ENCODE assay signal across 9 mouse cellular contexts in genomic region chr11:53737573-53737946, GRCm38 (mm10). TPM values are rescaled to one million over a fixed set of nuclear protein-coding genes. Genes with fewer than 3 reads are reported as not detected.
DNase-seq lines count a peak whose midpoint lies in the region.
"Had no signal": no experiment of that assay in that cellular context is flagged by ENCODE, and none has a peak within 500 bp of the region (broad histone marks: within the 10 kb centered on the region; RNA-seq: fewer than 3 reads in every experiment).

No protein-coding gene starts in this region.

- peak; percentile 32 for DNase-seq in cerebellum, adult 11 months
- no peak for DNase-seq in cerebellum, adult 11-12 months
- DNase-seq in adipocyte (ENCODE audit: low spot score), result peak; percentile 89
- DNase-seq in embryonic facial prominence, embryonic 10.5 days (ENCODE audit: low spot score), result peak; percentile 48
- peak; percentile 71 to 81 for DNase-seq in heart, postnatal 10 days
- peak; percentile 75 to 83 for DNase-seq in kidney, postnatal 4 days
- peak; percentile 69 to 71 for DNase-seq in lung, adult 18-20 months
- peak; percentile 59 to 69 for DNase-seq in right cerebral cortex, adult 2 months (ENCODE audit: low spot score in 2 of 2)

- intact Hi-C loops in heart, postnatal 10 days (cut with DNase I), result loop anchor here (1.0 to 2.0 kb wide), 2 partner anchors 113 to 267 kb away; partner anchors contain the start of gene Gm9837

- H3K4me1 ChIP-seq in embryonic facial prominence, embryonic 10.5 days, result peaks cover 4% of the 10 kb centered on the region; the same call in 1 of the 2 replicates

- no peak overlapping the region for H3K4me3 ChIP-seq in embryonic facial prominence, embryonic 10.5 days

- no peaks in the 10 kb centered on the region for H3K27me3 ChIP-seq in embryonic facial prominence, embryonic 10.5 days (replicated peaks; ENCODE audit: low read depth, poor library complexity, severe bottlenecking)

- no peaks in the 10 kb centered on the region for H3K9me3 ChIP-seq in embryonic facial prominence, embryonic 10.5 days

- WGBS in embryonic facial prominence, embryonic 10.5 days, result 45% methylated on average over 6 of the region's 6 CpGs

- H3K36me3 ChIP-seq in embryonic facial prominence, embryonic 10.5 days (replicated peaks), result no peaks in the 10 kb centered on the region

- H3K27ac ChIP-seq in embryonic facial prominence, embryonic 10.5 days (replicated peaks), result no peak overlapping the region

RNA-seq across cellular contexts. Expression of gene Il5, which starts 17.0 kb away (rescaled TPM):
- not detected in 2 replicates for polyA plus RNA-seq in embryonic facial prominence, embryonic 10.5 days (2016; fragmentation: Nextera tagmentation; extraction: Ambion mirVana)
- total RNA-seq in heart, postnatal 10 days (2021), result not detected
- total RNA-seq: layer of hippocampus, adult 8-10 months had no signal

RNA-seq across cellular contexts. Expression of gene Rad50, which starts 30.4 kb away (rescaled TPM):
- polyA plus RNA-seq in embryonic facial prominence, embryonic 10.5 days (2016; fragmentation: Nextera tagmentation; extraction: Ambion mirVana), result 24.6 and 25.8 TPM in 2 replicates
- 10 to 100 TPM in 1 of 2 experiments, 1 to 10 TPM in 1; 10.0 to 11.2 TPM for total RNA-seq in heart, postnatal 10 days (2021)

RNA-seq across cellular contexts. Expression of gene Irf1, which starts 32.3 kb away (rescaled TPM):
- 5.6 and 7.0 TPM in 2 replicates for polyA plus RNA-seq in embryonic facial prominence, embryonic 10.5 days (2016; fragmentation: Nextera tagmentation; extraction: Ambion mirVana)
- 10 to 100 TPM; 15.3 to 18.4 TPM for total RNA-seq in heart, postnatal 10 days (2021)

RNA-seq across cellular contexts. Expression of gene Gm17334, which starts 35.4 kb away (rescaled TPM):
- not detected in 2 replicates for polyA plus RNA-seq in embryonic facial prominence, embryonic 10.5 days (2016; fragmentation: Nextera tagmentation; extraction: Ambion mirVana)
- under 1 TPM in 1 of 2 experiments, not detected in 1; 0.30 TPM for total RNA-seq in heart, postnatal 10 days (2021)
